Mouse (Mus musculus) heart, adult 8-10 months (tissue): ENCODE results near the gene Gtf2ird1. TPM values are rescaled to one million over a fixed set of nuclear protein-coding genes. Genes with fewer than 3 reads are reported as not detected.
"Not testable (repeated sequence)": the region's sequence is repeated elsewhere in the genome, so short reads cannot be mapped to it uniquely, and the experiment has no call there.

Experiments used
- DNase-seq: peaks from one replicate; pipeline ENCODE4 v3.0.0; 2022; ENCODE audit warnings: low spot score
- total RNA-seq, 4 experiments: library from RNA; stranded (reverse); gene quantifications; 2 replicates each; pipeline ENCODE4 v1.2.4; 2022

The Gtf2ird1 gene
- total RNA-seq, 4 experiments from 2014 or later: 20.9 to 28.3 (median 24.5) TPM

- DNase-seq: no peak
Measured at GRCm38 (mm10) chr5:134410307-134410836, 46.1 kb downstream of the Gtf2ird1 start.

DNA sequence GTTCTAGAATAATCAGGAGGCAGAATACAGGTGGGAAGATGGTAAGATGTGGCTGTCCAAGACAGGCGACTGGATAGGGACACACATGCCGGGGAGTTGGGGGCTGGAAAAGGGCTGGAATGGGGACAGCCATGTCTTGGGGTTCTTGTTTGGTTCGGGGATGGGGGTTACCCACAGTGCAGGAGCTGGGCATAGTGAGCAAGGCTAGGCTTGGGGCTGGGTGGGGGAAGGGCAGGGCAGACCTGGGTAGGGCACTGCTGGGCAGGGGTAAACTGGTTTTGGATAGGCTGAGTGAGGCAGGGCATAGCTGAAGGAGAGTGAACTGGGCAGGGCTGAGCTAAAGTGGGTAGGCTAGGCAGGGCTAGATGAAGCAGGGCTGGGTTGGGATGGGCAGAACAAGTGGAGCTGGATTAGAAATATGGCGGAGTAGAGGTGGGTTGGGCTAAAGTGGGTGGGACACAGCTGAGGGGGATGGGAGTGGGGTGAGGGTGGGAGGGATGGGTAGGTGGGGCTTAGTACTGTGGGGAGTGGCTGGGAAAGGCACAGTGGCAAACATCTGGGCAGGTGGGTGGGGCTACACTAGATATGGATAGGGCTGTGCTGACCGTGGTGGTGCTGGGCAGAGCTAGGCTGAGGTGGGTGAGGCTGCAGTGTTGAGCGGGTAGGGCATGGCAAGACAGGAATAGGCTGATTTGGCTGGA is 46.8 kb downstream of the Gtf2ird1 start:
- no peak for DNase-seq

DNA sequence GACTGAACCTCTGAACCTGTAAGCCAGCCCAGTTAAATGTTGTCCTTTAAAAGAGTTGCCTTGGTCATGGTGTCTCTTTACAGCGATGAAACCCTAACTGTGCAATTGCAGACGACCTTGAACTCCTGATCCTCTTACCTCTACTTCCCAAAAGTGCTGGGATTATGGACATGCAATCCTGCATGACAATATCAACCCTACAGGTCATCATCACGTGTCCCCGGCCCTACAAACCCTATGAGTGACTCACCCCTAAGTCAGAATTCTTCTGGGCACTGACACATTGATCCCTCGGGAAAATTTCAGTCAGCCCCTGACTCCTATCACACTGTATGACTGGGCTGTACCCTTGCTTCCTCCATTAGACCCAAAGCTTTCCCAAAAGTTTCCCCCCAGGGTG is 48.4 kb downstream of the Gtf2ird1 start:
- DNase-seq: no peak

DNA sequence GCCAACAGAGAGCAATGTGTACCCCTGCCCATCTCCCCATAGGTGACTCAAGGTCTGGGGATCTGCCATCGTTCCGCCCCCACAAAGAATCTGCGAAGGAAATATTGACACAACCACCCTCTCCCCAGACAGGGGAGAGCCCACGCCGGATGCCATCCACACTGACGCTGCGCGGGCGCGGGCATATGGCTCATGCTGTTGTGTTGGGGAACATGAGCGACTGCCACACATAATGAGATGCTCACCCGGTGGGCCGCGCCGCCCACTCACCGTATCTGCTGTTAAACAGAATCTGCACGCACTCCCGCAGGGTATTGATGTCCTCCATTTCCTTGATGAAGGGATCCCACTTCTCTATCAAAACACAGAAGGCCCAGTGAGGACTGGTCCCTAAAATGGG is 54.7 kb downstream of the Gtf2ird1 start:
- no peak for DNase-seq

GRCm38 (mm10) chr5:134397434-134398163 is 58.9 kb downstream of the Gtf2ird1 start:
- DNase-seq: no peak

GRCm38 (mm10) chr5:134396519-134396918 is 60.0 kb downstream of the Gtf2ird1 start:
- DNase-seq: no peak

DNA sequence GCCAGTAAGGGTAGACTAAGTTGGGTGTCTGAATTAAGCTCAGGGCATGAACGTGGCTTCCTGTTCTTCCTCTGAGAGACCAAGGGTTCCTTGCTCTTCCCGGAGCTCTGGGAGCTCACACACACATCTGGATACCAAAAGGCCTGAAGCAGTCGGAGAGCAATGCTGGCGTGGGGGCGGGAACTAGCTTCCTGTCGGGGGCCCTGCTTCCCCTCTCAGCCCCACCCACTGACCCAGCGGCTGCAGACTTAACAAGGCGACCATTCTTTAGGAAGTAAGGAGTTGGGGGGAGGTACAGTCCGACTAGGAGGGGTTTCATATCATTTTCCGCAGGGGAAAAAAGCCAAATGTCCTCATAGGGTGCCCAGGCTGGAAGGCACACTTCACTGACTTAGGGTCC is 61.9 kb downstream of the Gtf2ird1 start:
- peak; percentile 39 for DNase-seq

GRCm38 (mm10) chr5:134393624-134394023 is 62.9 kb downstream of the Gtf2ird1 start:
- DNase-seq: no peak

DNA sequence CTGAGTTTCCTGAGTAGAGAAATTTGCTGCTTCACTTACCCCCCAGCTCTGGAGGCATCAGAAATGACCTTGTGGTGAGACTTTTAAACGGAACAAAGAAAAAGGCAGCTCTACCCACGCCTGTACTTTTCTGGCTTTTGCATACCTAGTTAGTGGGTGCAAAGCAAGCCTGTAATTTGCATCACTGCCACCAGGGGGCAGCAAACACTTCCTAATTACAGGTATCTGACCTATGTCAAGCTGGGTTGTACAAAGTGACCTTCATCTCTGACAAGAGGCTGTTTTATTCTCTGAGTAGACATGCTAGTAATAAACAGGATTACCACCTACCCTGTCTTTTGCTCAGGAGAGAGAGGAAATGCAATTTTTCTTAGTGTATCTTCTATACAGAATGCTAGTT is 71.4 kb downstream of the Gtf2ird1 start:
- DNase-seq: peak; percentile 65

DNA sequence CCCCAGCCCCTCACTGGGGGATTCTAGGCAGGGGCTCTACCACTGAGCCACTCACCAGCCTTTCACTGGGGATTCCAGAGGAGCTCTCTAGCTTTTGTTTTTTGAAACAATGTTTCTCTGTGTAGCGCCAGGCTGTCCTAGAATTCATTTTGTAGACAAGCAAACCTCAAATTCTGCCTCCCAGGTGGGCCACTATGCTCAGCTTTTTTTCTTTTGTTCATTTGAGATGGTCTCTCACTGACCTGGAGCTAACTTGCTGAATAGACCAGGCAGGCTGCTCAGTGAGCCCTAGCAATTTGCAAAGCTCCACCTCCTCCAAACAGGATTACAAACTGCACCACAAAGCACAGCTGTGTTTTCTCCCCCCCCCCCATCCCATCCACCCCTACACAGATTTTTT is 81.3 kb downstream of the Gtf2ird1 start:
- DNase-seq: no peak

- DNase-seq: peak; percentile 82
Measured at GRCm38 (mm10) chr5:134374546-134374945, 82.0 kb downstream of the Gtf2ird1 start.

DNA sequence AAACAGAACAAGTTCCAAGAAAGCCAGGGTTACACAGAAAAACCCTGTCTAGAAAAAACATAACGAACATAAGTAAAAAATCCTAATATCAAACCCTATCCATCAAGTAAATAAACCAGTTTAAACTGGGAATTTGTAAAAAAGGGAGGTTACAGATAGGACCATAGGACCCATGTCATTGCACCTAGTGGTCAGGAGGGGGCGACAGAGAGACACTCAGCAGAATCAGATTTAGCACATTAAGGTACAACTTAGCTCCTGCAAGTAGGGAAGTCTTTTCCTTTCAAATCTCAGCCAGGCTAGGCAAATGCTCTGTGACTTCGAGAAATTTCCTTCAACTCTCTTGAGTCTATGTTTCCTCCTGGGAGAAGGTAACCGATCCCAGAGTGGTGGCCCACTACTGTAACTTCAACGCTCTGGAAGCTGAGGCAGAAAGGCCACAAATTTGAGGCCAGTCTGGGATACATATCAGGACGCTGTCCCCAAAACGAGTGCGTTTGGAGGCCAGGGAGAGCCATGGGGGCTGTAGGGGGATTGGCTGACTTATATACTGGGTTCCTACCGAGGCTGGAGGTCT is 82.5 kb downstream of the Gtf2ird1 start:
- peak; percentile 76 for DNase-seq

GRCm38 (mm10) chr5:134372926-134373658 is 83.4 kb downstream of the Gtf2ird1 start:
- no peak for DNase-seq

GRCm38 (mm10) chr5:134371511-134372289 is 84.8 kb downstream of the Gtf2ird1 start:
- no peak for DNase-seq

- no peak for DNase-seq
Measured at GRCm38 (mm10) chr5:134370831-134371230, 85.7 kb downstream of the Gtf2ird1 start.

DNA sequence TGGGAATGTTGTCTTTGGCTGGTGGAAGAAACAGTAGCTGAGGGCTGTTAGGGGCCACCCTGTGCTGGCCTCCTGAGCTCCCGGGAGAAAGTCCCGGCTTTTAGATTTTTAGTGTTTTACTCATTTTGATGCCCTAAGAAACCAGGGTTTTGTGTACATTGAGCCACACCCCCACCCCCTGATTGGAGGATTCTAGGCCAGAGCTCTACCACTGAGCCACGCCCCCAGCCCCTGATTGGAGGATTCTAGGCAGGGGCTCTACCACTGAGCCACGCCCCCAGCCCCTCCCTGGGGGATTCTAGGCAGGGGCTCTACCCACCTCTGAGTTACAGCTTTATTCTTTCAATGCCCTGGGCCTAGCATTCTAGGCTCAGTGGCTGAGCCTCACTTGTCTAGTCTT is 97.4 kb downstream of the Gtf2ird1 start:
- DNase-seq: no peak

- not testable (repeated sequence) for DNase-seq
Measured at GRCm38 (mm10) chr5:134355372-134355771, 101.1 kb downstream of the Gtf2ird1 start.

GRCm38 (mm10) chr5:134353117-134353516 is 103.4 kb downstream of the Gtf2ird1 start:
- DNase-seq: no peak

GRCm38 (mm10) chr5:134352527-134353001 is 104.0 kb downstream of the Gtf2ird1 start:
- DNase-seq: no peak

- peak; percentile 51 for DNase-seq
Measured at GRCm38 (mm10) chr5:134350660-134351059, 105.9 kb downstream of the Gtf2ird1 start.

GRCm38 (mm10) chr5:134347066-134347465 is 109.5 kb downstream of the Gtf2ird1 start:
- DNase-seq: no peak
